In genomic region chr4:130960118-130960734, GRCm38 (mm10) we compare ENCODE assay signal across 8 mouse cellular contexts. TPM values are rescaled to one million over a fixed set of nuclear protein-coding genes. Genes with fewer than 3 reads are reported as not detected.
DNase-seq lines count a peak whose midpoint lies in the region; ATAC-seq and TF ChIP-seq lines count a peak whose summit lies in the region.
"Had no signal": no experiment of that assay in that cellular context is flagged by ENCODE, and none has a peak within 500 bp of the region (broad histone marks: within the 10 kb centered on the region; RNA-seq: fewer than 3 reads in every experiment).

No protein-coding gene starts in this region.

- no peaks in the 10 kb centered on the region for H3K4me1 ChIP-seq in midbrain, embryonic 11.5 days (ENCODE audit: control insufficient read depth, insufficient read depth, low read length)
- H3K4me1 ChIP-seq in small intestine, adult 2 months (ENCODE audit: control insufficient read depth, insufficient read depth, insufficient read length, low read length) = no peaks in the 10 kb centered on the region

- no peaks in the 10 kb centered on the region for H3K36me3 ChIP-seq in midbrain, embryonic 11.5 days (ENCODE audit: control insufficient read depth, insufficient read depth, low read length)
- H3K36me3 ChIP-seq in small intestine, adult 2 months (ENCODE audit: control insufficient read depth, insufficient read depth, low read length) = no peaks in the 10 kb centered on the region

- peak; percentile 72 to 95 for DNase-seq in adrenal gland, adult (ENCODE audit: inconsistent age in 2 of 2, low spot score in 1 of 2)
- peak; percentile 84 for DNase-seq in gastrocnemius, adult 2 months
- DNase-seq in left cerebral cortex, adult 9 months (ENCODE audit: low spot score in 2 of 2) = peak; percentile 26 to 89
- peak; percentile 100 for DNase-seq in midbrain, embryonic 11.5 days (ENCODE audit: low spot score, missing footprints)

- TF ChIP-seq POLR2A in small intestine, adult 2 months (IDR thresholded peaks at IDR 0.05; ENCODE audit: low read depth, low read length) = no peak

- intact Hi-C loops in gastrocnemius, adult 2 months (cut with DNase I) = loop anchor here (2.0 to 5.0 kb wide), 4 partner anchors 217 to 877 kb away; partner anchors contain the start of gene Ptpru

- WGBS in midbrain, embryonic 11.5 days = 29% methylated on average over 9 of the region's 9 CpGs
- 22% methylated on average over 9 of the region's 9 CpGs for WGBS in small intestine, adult 2 months

- peak; percentile 81 for ATAC-seq in common myeloid progenitor, adult 5-6 weeks (replicated peaks; ENCODE audit: low read depth, poor library complexity, severe bottlenecking)
- ATAC-seq in inflammation-experienced regulatory T-cells, adult 6 months = peak; percentile 52
- ATAC-seq in midbrain, embryonic 11.5 days (ENCODE audit: low FRiP score) = peak; percentile 65

- no peak overlapping the region for H3K9ac ChIP-seq in midbrain, embryonic 11.5 days (ENCODE audit: low read length)

- H3K4me3 ChIP-seq in gastrocnemius, adult 2 months = no peak overlapping the region
- no peak overlapping the region for H3K4me3 ChIP-seq in midbrain, embryonic 11.5 days (ENCODE audit: low read depth, low read length)
- H3K4me3 ChIP-seq in small intestine, adult 2 months (ENCODE audit: low read depth, low read length) = no peak overlapping the region

- H3K9me3 ChIP-seq in midbrain, embryonic 11.5 days (ENCODE audit: control insufficient read depth, low read length) = no peaks in the 10 kb centered on the region

- no peak overlapping the region for H3K27ac ChIP-seq in gastrocnemius, adult 2 months
- H3K27ac ChIP-seq in midbrain, embryonic 11.5 days (ENCODE audit: low read depth, low read length) = no peak overlapping the region
- H3K27ac ChIP-seq in small intestine, adult 2 months (ENCODE audit: insufficient read depth, low read depth, low read length) = no peak overlapping the region

- H3K4me2 ChIP-seq in midbrain, embryonic 11.5 days = no peak overlapping the region

- H3K27me3 ChIP-seq in midbrain, embryonic 11.5 days (ENCODE audit: control insufficient read depth, insufficient read depth, low read length) = no peaks in the 10 kb centered on the region
- no peaks in the 10 kb centered on the region for H3K27me3 ChIP-seq in small intestine, adult 2 months (ENCODE audit: control insufficient read depth, insufficient read depth, low read length)

- TF ChIP-seq CTCF in gastrocnemius, adult 2 months (IDR thresholded peaks at IDR 0.05) = peak; percentile 95
- TF ChIP-seq CTCF in small intestine, adult 2 months (IDR thresholded peaks at IDR 0.05; ENCODE audit: extremely low read depth, insufficient read length, insufficient replicate concordance, low read depth, low read length) = peak; percentile 94

RNA-seq across cellular contexts. Expression of gene Matn1, which starts 16.0 kb away (rescaled TPM):
- total RNA-seq in common myeloid progenitor, adult 5-6 weeks (2017) = not detected in 2 replicates
- not detected for total RNA-seq in gastrocnemius, adult 2 months (2021)
- polyA plus RNA-seq in inflammation-experienced regulatory T-cells, adult 6 months (2017; shearing (Covaris generic)) = not detected
- not detected in 2 replicates for polyA plus RNA-seq in midbrain, embryonic 11.5 days (2014; fragmentation: Nextera tagmentation; extraction: Ambion mirVana)
- polyA plus RNA-seq in small intestine, adult 2 months (2012; rRNA removed) = 0.05 TPM in 1 of 2 replicates, not detected in the other
- total RNA-seq: neutrophil, adult 5-6 weeks had no signal

RNA-seq across cellular contexts. Expression of gene Laptm5, which starts 47.3 kb away (rescaled TPM):
- 106 and 110 TPM in 2 replicates for total RNA-seq in common myeloid progenitor, adult 5-6 weeks (2017)
- total RNA-seq in gastrocnemius, adult 2 months (2021) = 1 to 10 TPM; 2.5 to 5.3 TPM
- 1,000 to 10,000 TPM; 1,760 to 2,043 (median 1,985) TPM for polyA plus RNA-seq in inflammation-experienced regulatory T-cells, adult 6 months (2017; shearing (Covaris generic))
- polyA plus RNA-seq in midbrain, embryonic 11.5 days (2014; fragmentation: Nextera tagmentation; extraction: Ambion mirVana) = 22.0 and 27.3 TPM in 2 replicates
- 56.1 and 79.0 TPM in 2 replicates for polyA plus RNA-seq in small intestine, adult 2 months (2012; rRNA removed)

Comparison
In these comparisons a context has a peak if more than half of its experiments do, and no peak if none do; other contexts are left out.
1. RNA of gene Laptm5, which starts 47.3 kb away (polyA plus RNA-seq): 1,760 to 2,043 TPM in inflammation-experienced regulatory T-cells, adult 6 months; 56.1 to 79.0 TPM in small intestine, adult 2 months and 22.0 to 27.3 TPM in midbrain, embryonic 11.5 days; every median in the first group is over 10 times any median in the second.
2. Peak in every context shown above with its lines, with median percentiles within 50 percentile points of each other: DNase-seq and ATAC-seq.